Mouse (Mus musculus) heart, embryonic 14.5 days (tissue): ENCODE results near the gene Ubac2. TPM values are rescaled to one million over a fixed set of nuclear protein-coding genes. Genes with fewer than 3 reads are reported as not detected.

Source experiments
- ATAC-seq: fragments of 200-750 bp; cut with Nextera tagmentation; 2 replicates; pipeline ENCODE4 v1.8.0; 2017; ENCODE audit warnings: low read depth, moderate TSS enrichment; ENCODE audit not compliant: insufficient number of reproducible peaks, insufficient read depth, low FRiP score
- H3K27ac ChIP-seq, 2 experiments: fragments of 200-500 bp in 1 of 2; fragments of 300-500 bp in 1 of 2; sonication (generic) in 1 of 2; replicated peaks in 1 of 2; 2 replicates each; pipeline ENCODE4 v1.5.1; 2012 to 2014; ENCODE audit warnings: low read depth in 2 of 2, low read length in 2 of 2, control low read depth in 1 of 2, mild to moderate bottlenecking in 1 of 2, mixed read lengths in 1 of 2; ENCODE audit not compliant: control insufficient read depth in 1 of 2, insufficient read depth in 1 of 2
- H3K27me3 ChIP-seq: fragments of 300-500 bp; sonication (generic); 2 replicates; pipeline ENCODE4 v1.6.1; 2014; ENCODE audit warnings: mild to moderate bottlenecking, low read length, control low read depth; ENCODE audit not compliant: control insufficient read depth, insufficient read depth
- H3K36me3 ChIP-seq: fragments of 300-500 bp; sonication (generic); 2 replicates; pipeline ENCODE4 v1.6.1; 2014; ENCODE audit warnings: mild to moderate bottlenecking, control low read depth, low read length, mixed read lengths; ENCODE audit not compliant: control insufficient read depth, insufficient read depth
- H3K4me1 ChIP-seq, 2 experiments: fragments of 200-500 bp in 1 of 2; fragments of 300-500 bp in 1 of 2; sonication (generic) in 1 of 2; 2 replicates each; pipeline ENCODE4 v1.6.1; 2012 to 2014; ENCODE audit warnings: low read length in 2 of 2, control low read depth in 1 of 2, mixed read lengths in 1 of 2; ENCODE audit not compliant: control insufficient read depth in 2 of 2, insufficient read depth in 2 of 2
- H3K4me2 ChIP-seq: fragments of 300-500 bp; sonication (generic); 2 replicates; pipeline ENCODE4 v1.6.1; 2014; ENCODE audit warnings: mild to moderate bottlenecking, low read length
- H3K4me3 ChIP-seq, 2 experiments: fragments of 200-500 bp in 1 of 2; fragments of 300-500 bp in 1 of 2; sonication (generic) in 1 of 2; 2 replicates each; pipeline ENCODE4 v1.5.1; 2012 to 2014; ENCODE audit warnings: low read length in 2 of 2, mild to moderate bottlenecking in 2 of 2, control low read depth in 1 of 2, low read depth in 1 of 2, moderate library complexity in 1 of 2; ENCODE audit not compliant: control insufficient read depth in 1 of 2, insufficient read depth in 1 of 2
- H3K9ac ChIP-seq: fragments of 300-500 bp; sonication (generic); 2 replicates; pipeline ENCODE4 v1.6.1; 2014; ENCODE audit warnings: mild to moderate bottlenecking, low read length
- H3K9me3 ChIP-seq: fragments of 300-500 bp; sonication (generic); 2 replicates; pipeline ENCODE4 v1.6.1; 2016; ENCODE audit warnings: low read length, control low read depth; ENCODE audit not compliant: control insufficient read depth
- WGBS: fragments of 180-500 bp; shearing (Covaris S2); extraction: QIAGEN DNeasy Blood & Tissue Kit; methylation state at CpG from one replicate; pipeline ENCODE4 v1.1.7; 2014; 5-methylcytosine and 5-hydroxymethylcytosine counted together
- polyA plus RNA-seq: library from polyadenylated mRNA; unstranded; fragments of >200 nt; fragmentation: Nextera tagmentation; extraction: Ambion mirVana; gene quantifications from 2 replicates; pipeline ENCODE4 v1.2.1, GENCODE M21; 2014

The Ubac2 gene
- polyA plus RNA-seq, 1 experiment from 2014 or later: 56.3 TPM

GRCm38 (mm10) chr14:121962128-121962890, 83.9 kb downstream of the Ubac2 start:
- Histone ChIP-seq H3K4me2 (peak overlapping the region; percentile 49), H3K36me3 (no peaks in the 10 kb centered on the region), H3K9me3 (no peaks in the 10 kb centered on the region), H3K4me1 (peaks cover 19 to 48% of the 10 kb centered on the region in 2 experiments), H3K27ac (peak overlapping the region; percentile 15 to 55), H3K27me3 (no peaks in the 10 kb centered on the region), H3K9ac (0 out of 2 replicates have a peak overlapping the region, but pooled peaks have one; percentile 23), H3K4me3 (no peak overlapping the region)
- WGBS: 66% methylated on average over 14 of the region's 14 CpGs
- no peak for ATAC-seq

- Histone ChIP-seq H3K4me3 (peak overlapping the region in 1 of 2 experiments; percentile 8; a peak in 1 of 4 replicates), H3K4me2 (peak overlapping the region; percentile 50), H3K27ac (peak overlapping the region; percentile 49 to 51; a peak in 3 of 4 replicates), H3K9me3 (no peaks in the 10 kb centered on the region), H3K36me3 (no peaks in the 10 kb centered on the region), H3K4me1 (peaks cover 19 to 48% of the 10 kb centered on the region in 2 experiments), H3K27me3 (no peaks in the 10 kb centered on the region), H3K9ac (peak overlapping the region; percentile 47)
- WGBS: 55% methylated on average over 9 of the region's 9 CpGs
- no peak for ATAC-seq
Measured at GRCm38 (mm10) chr14:121963251-121963941, 85.0 kb downstream of the Ubac2 start.

- Histone ChIP-seq H3K4me2 (peak overlapping the region; percentile 50), H3K4me3 (peak overlapping the region in 1 of 2 experiments; percentile 8; a peak in 1 of 4 replicates), H3K4me1 (peaks cover 19 to 48% of the 10 kb centered on the region in 2 experiments), H3K9me3 (no peaks in the 10 kb centered on the region), H3K9ac (peak overlapping the region; percentile 47), H3K27me3 (no peaks in the 10 kb centered on the region), H3K36me3 (no peaks in the 10 kb centered on the region), H3K27ac (peak overlapping the region; percentile 49 to 51)
- 35% methylated on average over 4 of the region's 4 CpGs for WGBS
- ATAC-seq: no peak
Measured at GRCm38 (mm10) chr14:121963942-121964335, 85.5 kb downstream of the Ubac2 start.

- Histone ChIP-seq H3K27me3 (no peaks in the 10 kb centered on the region), H3K4me2 (peak within 1 kb of the TSS; percentile 50), H3K9me3 (no peaks in the 10 kb centered on the region), H3K27ac (peak within 1 kb of the TSS; percentile 49 to 51), H3K9ac (peak within 1 kb of the TSS; percentile 47), H3K4me3 (peak within 1 kb of the TSS in 1 of 2 experiments; percentile 14; a peak in 1 of 4 replicates), H3K4me1 (peaks cover 19 to 48% of the 10 kb centered on the region in 2 experiments), H3K36me3 (no peaks in the 10 kb centered on the region)
- WGBS: 18% methylated on average over 6 of the region's 6 CpGs
- no peak for ATAC-seq
Measured at GRCm38 (mm10) chr14:121964990-121965389, 86.6 kb downstream of the Ubac2 start, which contains the start of gene Gpr183. TSS of gene Gpr183 (minus strand) at chr14:121965195.

- H3K4me3 ChIP-seq: no peak overlapping the region
- no peak overlapping the region for H3K9ac ChIP-seq
- no peaks in the 10 kb centered on the region for H3K9me3 ChIP-seq
- H3K36me3 ChIP-seq: no peaks in the 10 kb centered on the region
- H3K27me3 ChIP-seq: no peaks in the 10 kb centered on the region
- 81% methylated on average over 4 of the region's 4 CpGs for WGBS
- 0 out of 4 replicates have a peak overlapping the region, but pooled peaks of 1 of the 2 experiments have one; percentile 19 for H3K27ac ChIP-seq
- no peak for ATAC-seq
- peaks cover 19 to 48% of the 10 kb centered on the region in 2 experiments for H3K4me1 ChIP-seq
- H3K4me2 ChIP-seq: peak overlapping the region; percentile 48
Measured at GRCm38 (mm10) chr14:121965461-121965860, 87.0 kb downstream of the Ubac2 start.

- WGBS: 75% methylated on average over 4 of the region's 4 CpGs
Measured at GRCm38 (mm10) chr14:121967095-121967494, 88.7 kb downstream of the Ubac2 start.

GRCm38 (mm10) chr14:121970402-121970801, 92.0 kb downstream of the Ubac2 start:
- Histone ChIP-seq H3K36me3 (peaks cover 3% of the 10 kb centered on the region; the same call in 1 of the 2 replicates), H3K27me3 (no peaks in the 10 kb centered on the region), H3K9ac (no peak overlapping the region), H3K4me3 (no peak overlapping the region), H3K4me1 (peaks cover 2 to 3% of the 10 kb centered on the region in 2 experiments; a peak in 2 of 4 replicates), H3K27ac (no peak overlapping the region), H3K9me3 (no peaks in the 10 kb centered on the region), H3K4me2 (no peak overlapping the region)
- ATAC-seq: no peak
- 92% methylated on average over 1 of the region's 1 CpGs for WGBS

More at GRCm38 (mm10) chr14:121967095-121967494, 88.7 kb downstream of the Ubac2 start:
- H3K36me3 ChIP-seq: no peaks in the 10 kb centered on the region
- no peak overlapping the region for H3K4me2 ChIP-seq
- H3K9ac ChIP-seq: no peak overlapping the region
- ATAC-seq: no peak
- H3K9me3 ChIP-seq: no peaks in the 10 kb centered on the region
- H3K27me3 ChIP-seq: no peaks in the 10 kb centered on the region
- H3K4me1 ChIP-seq: peaks cover 9 to 32% of the 10 kb centered on the region in 2 experiments
- H3K4me3 ChIP-seq: no peak overlapping the region
- no peak overlapping the region for H3K27ac ChIP-seq
